10 mouse cellular contexts compared by ENCODE assay signal in the genomic region with DNA sequence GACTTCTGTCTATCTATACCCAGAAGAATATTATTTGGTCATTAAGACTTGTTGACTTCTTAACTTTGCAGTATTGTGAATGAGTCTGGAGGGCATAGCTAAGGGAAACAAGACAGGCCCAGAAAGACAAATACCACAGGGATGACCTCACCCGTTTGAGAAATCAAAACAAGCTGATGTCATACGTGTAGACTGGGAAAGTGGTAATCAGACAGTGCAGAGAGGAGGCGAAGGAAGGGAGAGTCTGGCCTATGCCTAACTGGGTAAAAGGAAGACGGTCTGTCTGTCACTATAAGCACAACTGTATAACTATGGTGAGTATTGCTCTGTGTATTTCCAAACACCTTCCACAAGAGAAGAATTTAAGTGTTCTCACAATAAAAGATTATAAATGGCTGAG. TPM values are rescaled to one million over a fixed set of nuclear protein-coding genes. Genes with fewer than 3 reads are reported as not detected.
DNase-seq lines count a peak whose midpoint lies in the region; ATAC-seq and TF ChIP-seq lines count a peak whose summit lies in the region.
"Had no signal": no experiment of that assay in that cellular context is flagged by ENCODE, and none has a peak within 500 bp of the region (broad histone marks: within the 10 kb centered on the region; RNA-seq: fewer than 3 reads in every experiment).

No protein-coding gene starts in this region.

- ATAC-seq in intestine, embryonic 14.5 days (replicated peaks; ENCODE audit: low FRiP score, low TSS enrichment, low read depth) = peak; percentile 36
- ATAC-seq in intestine, postnatal 0 days = no peak
- ATAC-seq in megakaryocyte, adult 5-6 weeks (ENCODE audit: poor library complexity, severe bottlenecking) = no peak

- no peak overlapping the region for H3K9ac ChIP-seq in intestine, embryonic 14.5 days (ENCODE audit: low read length)
- H3K9ac ChIP-seq in intestine, postnatal 0 days (ENCODE audit: low read depth, low read length) = no peak overlapping the region
- H3K9ac ChIP-seq in CH12.LX (ENCODE audit: insufficient read depth, low read depth) = no peak overlapping the region
- H3K9ac ChIP-seq: stomach, embryonic 15.5 days had no signal

- no peak for DNase-seq in intestine, embryonic 14.5 days (ENCODE audit: low spot score)
- no peak for DNase-seq in CH12.LX (ENCODE audit: extremely low read depth)
- peak; percentile 68 for DNase-seq in adipocyte (ENCODE audit: low spot score)
- peak; percentile 39 to 43 for DNase-seq in heart, postnatal 10 days
- DNase-seq in right cerebral cortex, adult 18-20 months = no peak
- no peak for DNase-seq in hindbrain, embryonic 10.5 days (ENCODE audit: low spot score)

- no peak overlapping the region for H3K27ac ChIP-seq in intestine, embryonic 14.5 days (ENCODE audit: low read depth)
- H3K27ac ChIP-seq in intestine, postnatal 0 days (ENCODE audit: low read depth, low read length) = no peak overlapping the region
- no peak overlapping the region for H3K27ac ChIP-seq in CH12.LX (ENCODE audit: insufficient read depth, low read depth)
- no peak overlapping the region for H3K27ac ChIP-seq in hindbrain, embryonic 10.5 days
- H3K27ac ChIP-seq: stomach, embryonic 15.5 days had no signal

- no peaks in the 10 kb centered on the region for H3K79me2 ChIP-seq in CH12.LX (replicated peaks; ENCODE audit: control insufficient read depth, extremely low read depth, insufficient read depth, poor library complexity, severe bottlenecking)

- no peaks in the 10 kb centered on the region for H3K4me1 ChIP-seq in intestine, embryonic 14.5 days (replicated peaks; ENCODE audit: control insufficient read depth, insufficient read depth, low read length)
- no peaks in the 10 kb centered on the region for H3K4me1 ChIP-seq in intestine, postnatal 0 days (replicated peaks; ENCODE audit: control insufficient read depth, insufficient read depth, low read length)
- no peaks in the 10 kb centered on the region for H3K4me1 ChIP-seq in CH12.LX (ENCODE audit: control insufficient read depth in 1 of 2, insufficient read depth in 2 of 2)
- 0 out of 2 replicates have a peak, but pooled peaks cover 3% of the 10 kb centered on the region for H3K4me1 ChIP-seq in hindbrain, embryonic 10.5 days (replicated peaks)
- H3K4me1 ChIP-seq: stomach, embryonic 15.5 days had no signal

- TF ChIP-seq EP300 in CH12.LX (IDR thresholded peaks at IDR 0.05; ENCODE audit: low read length) = no peak

- dilution Hi-C loops in CH12.LX (cut with MboI; ENCODE audit: extremely low pct_ligation_motif_present, extremely low pct_unique_long_range_greater_than_20kb, low sequenced_read_pairs) = no loop called here

- H3K4me3 ChIP-seq in intestine, embryonic 14.5 days (ENCODE audit: low read depth, low read length) = no peak overlapping the region
- no peak overlapping the region for H3K4me3 ChIP-seq in intestine, postnatal 0 days (ENCODE audit: low read depth, low read length)
- no peak overlapping the region for H3K4me3 ChIP-seq in CH12.LX (replicated peaks in 1 of 3; ENCODE audit: low read depth in 2 of 3, low read length in 2 of 3, poor library complexity in 1 of 3)
- H3K4me3 ChIP-seq in hindbrain, embryonic 10.5 days = no peak overlapping the region
- H3K4me3 ChIP-seq: stomach, embryonic 15.5 days had no signal

- intact Hi-C loops in heart, postnatal 10 days (cut with DNase I) = loop anchor here (1.0 to 10.0 kb wide), 5 partner anchors 181 to 1301 kb away; no protein-coding TSS in a partner anchor

- no peak for TF ChIP-seq POLR2A in CH12.LX (IDR thresholded peaks at IDR 0.05; ENCODE audit: low read depth, low read length)

- no peaks in the 10 kb centered on the region for H3K27me3 ChIP-seq in intestine, embryonic 14.5 days (replicated peaks; ENCODE audit: control insufficient read depth, insufficient read depth, low read length)
- no peaks in the 10 kb centered on the region for H3K27me3 ChIP-seq in intestine, postnatal 0 days (replicated peaks; ENCODE audit: control insufficient read depth, insufficient read depth, low read length)
- no peaks in the 10 kb centered on the region for H3K27me3 ChIP-seq in CH12.LX (replicated peaks)
- H3K27me3 ChIP-seq in hindbrain, embryonic 10.5 days (ENCODE audit: insufficient read depth, poor library complexity, severe bottlenecking) = no peaks in the 10 kb centered on the region
- H3K27me3 ChIP-seq: stomach, embryonic 15.5 days had no signal

- H3K4me2 ChIP-seq in intestine, embryonic 14.5 days (ENCODE audit: low read length) = no peak overlapping the region
- H3K4me2 ChIP-seq in intestine, postnatal 0 days (replicated peaks; ENCODE audit: low read depth) = no peak overlapping the region
- H3K4me2 ChIP-seq in CH12.LX (ENCODE audit: insufficient read depth, low read depth, poor library complexity, severe bottlenecking) = no peak overlapping the region
- H3K4me2 ChIP-seq: stomach, embryonic 15.5 days had no signal

- no peak for TF ChIP-seq CTCF in intestine, postnatal 0 days (IDR thresholded peaks at IDR 0.05; ENCODE audit: low read depth)
- no peak for TF ChIP-seq CTCF in CH12.LX (conservative IDR thresholded peaks at IDR 0.05 in 1 of 2, IDR thresholded peaks at IDR 0.05 in 1 of 2; ENCODE audit: low read depth in 2 of 2, low read length in 2 of 2)

- in situ Hi-C loops in CH12.LX (cut with MboI; ENCODE audit: low pct_ligation_motif_present, low pct_unique_long_range_greater_than_20kb, low sequenced_read_pairs) = loop anchor here (5.0 to 25.0 kb wide), 2 partner anchors 351 to 1281 kb away; no protein-coding TSS in a partner anchor

- no peaks in the 10 kb centered on the region for H3K36me3 ChIP-seq in intestine, embryonic 14.5 days (ENCODE audit: control insufficient read depth, insufficient read depth, low read length)
- H3K36me3 ChIP-seq in intestine, postnatal 0 days (ENCODE audit: control insufficient read depth, insufficient read depth) = no peaks in the 10 kb centered on the region
- H3K36me3 ChIP-seq in CH12.LX (replicated peaks in 1 of 2; ENCODE audit: control insufficient read depth in 1 of 2, insufficient read depth in 1 of 2, low read length in 1 of 2) = no peaks in the 10 kb centered on the region
- no peaks in the 10 kb centered on the region for H3K36me3 ChIP-seq in hindbrain, embryonic 10.5 days
- H3K36me3 ChIP-seq: stomach, embryonic 15.5 days had no signal

- TF ChIP-seq RAD21 in CH12.LX (IDR thresholded peaks at IDR 0.05; ENCODE audit: low read depth, low read length) = no peak

- no peaks in the 10 kb centered on the region for H3K9me3 ChIP-seq in intestine, embryonic 14.5 days (ENCODE audit: control insufficient read depth, low read length)
- no peaks in the 10 kb centered on the region for H3K9me3 ChIP-seq in intestine, postnatal 0 days (ENCODE audit: control insufficient read depth)
- no peaks in the 10 kb centered on the region for H3K9me3 ChIP-seq in CH12.LX (replicated peaks; ENCODE audit: low read length)
- H3K9me3 ChIP-seq in hindbrain, embryonic 10.5 days = no peaks in the 10 kb centered on the region
- H3K9me3 ChIP-seq: stomach, embryonic 15.5 days had no signal

- WGBS in intestine, embryonic 14.5 days = 49% methylated on average over 4 of the region's 4 CpGs
- 46% methylated on average over 4 of the region's 4 CpGs for WGBS in intestine, postnatal 0 days
- WGBS in hindbrain, embryonic 10.5 days = 81% methylated on average over 4 of the region's 4 CpGs

TF ChIP-seq in CH12.LX, 34 proteins besides CTCF, POLR2A, EP300 and RAD21:
- no peak for TF ChIP-seq JUN (IDR thresholded peaks at IDR 0.05; ENCODE audit: insufficient read depth, low read depth, low read length)
- 0 out of 2 replicates have a peak, but pooled peaks have one; percentile 9 for TF ChIP-seq SIN3A (IDR thresholded peaks at IDR 0.05; ENCODE audit: low read length)
- TF ChIP-seq NELFE (IDR thresholded peaks at IDR 0.05; ENCODE audit: low read depth, low read length) = no peak
- TF ChIP-seq TCF12 (IDR thresholded peaks at IDR 0.05; ENCODE audit: low read depth, low read length) = no peak

RNA-seq across cellular contexts. Expression of a gene that starts 23.7 kb away (rescaled TPM):
- polyA plus RNA-seq in intestine, embryonic 14.5 days (2014; fragmentation: Nextera tagmentation; extraction: Ambion mirVana) = 0.22 TPM in 1 of 2 replicates, not detected in the other
- polyA plus RNA-seq in intestine, postnatal 0 days (2015; fragmentation: Nextera tagmentation; extraction: Ambion mirVana) = not detected in 2 replicates
- total RNA-seq in CH12.LX (2012; rRNA removed) = not detected in 2 replicates
- total RNA-seq in CH12.LX (2014; rRNA removed) = not detected in 2 replicates
- not detected in 2 replicates for polyA plus RNA-seq in CH12.LX (2012; ENCODE audit: insufficient read length, low read depth)
- not detected for total RNA-seq in heart, postnatal 10 days (2021)
- total RNA-seq in megakaryocyte, adult 5-6 weeks (2015) = not detected in 2 replicates
- total RNA-seq in megakaryocyte, adult 5-6 weeks (2017) = not detected in 2 replicates
- not detected in 2 replicates for polyA plus RNA-seq in hindbrain, embryonic 10.5 days (2016; fragmentation: Nextera tagmentation; extraction: Ambion mirVana)
- total RNA-seq: gastrocnemius, postnatal 10 days had no signal

Comparison
In these comparisons a context has a peak if more than half of its experiments do, and no peak if none do; other contexts are left out.
1. DNase-seq: peak in adipocyte (single experiment) and heart, postnatal 10 days (2 of 2); none in intestine, embryonic 14.5 days (single experiment), CH12.LX (single experiment), right cerebral cortex, adult 18-20 months (single experiment) and hindbrain, embryonic 10.5 days (single experiment).